Mouse (Mus musculus) lung, adult 2 months (tissue): Measurements from ENCODE around the gene Hypk.

Source experiments
- CTCF ChIP-seq: fragments of 200-500 bp; IDR thresholded peaks from 2 replicates; pipeline ENCODE4 v1.5.1; 2011; ENCODE audit warnings: mild to moderate bottlenecking, low read length, control low read depth; ENCODE audit not compliant: insufficient read depth
- POLR2A ChIP-seq: fragments of 200-500 bp; IDR thresholded peaks from 2 replicates; pipeline ENCODE4 v1.6.1; 2011; ENCODE audit warnings: low read depth, mild to moderate bottlenecking, control low read depth, low read length, borderline replicate concordance; ENCODE audit errors: extremely low read depth

DNA sequence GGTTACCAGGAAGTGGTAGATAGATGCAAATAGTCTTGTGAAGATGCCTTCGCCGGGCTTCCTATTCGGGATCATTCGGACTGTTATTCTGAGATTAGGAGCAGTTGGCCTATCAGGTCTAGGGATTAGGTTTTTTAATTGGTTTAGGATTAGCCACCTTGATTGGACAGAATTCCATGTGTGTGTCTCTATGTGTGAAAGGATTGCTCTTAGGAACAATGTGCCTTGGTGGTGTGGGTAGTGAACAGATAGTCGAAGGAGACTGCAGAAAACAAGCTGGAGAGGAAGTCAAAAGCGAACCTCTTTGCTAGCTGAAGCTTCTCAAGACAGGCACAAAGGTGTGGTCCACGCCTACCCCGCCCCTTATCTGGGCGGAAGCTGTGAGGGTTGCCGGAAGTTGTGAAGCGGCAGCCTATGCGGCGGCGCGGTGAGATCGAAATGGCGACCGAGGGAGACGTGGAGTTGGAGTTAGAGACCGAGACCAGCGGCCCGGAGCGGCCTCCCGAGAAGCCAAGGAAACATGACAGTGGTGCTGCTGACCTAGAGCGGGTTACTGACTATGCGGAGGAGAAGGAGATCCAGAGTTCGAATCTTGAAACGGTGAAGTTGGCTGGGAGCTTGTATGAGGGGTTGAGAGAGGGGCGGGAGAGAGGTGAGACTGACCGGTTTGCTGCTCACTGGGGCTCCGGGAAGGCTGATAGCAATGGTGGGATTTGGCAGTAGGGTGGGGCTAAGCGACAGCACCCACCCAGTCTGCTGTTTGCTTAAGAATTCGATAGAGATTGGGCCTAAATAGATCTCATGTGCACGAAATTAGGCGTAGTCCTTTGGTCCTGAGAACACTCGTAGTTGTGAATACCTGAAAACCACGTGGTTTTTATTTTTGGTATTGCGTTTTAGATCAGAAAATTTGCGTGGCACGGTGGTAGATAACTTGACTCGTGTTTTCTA lies 3.9 kb downstream of the Hypk start, which contains the start of gene Serinc4:
- no peak for TF ChIP-seq CTCF
- TF ChIP-seq POLR2A = peak; percentile 59; the same call in 1 of the 2 replicates
